Mouse (Mus musculus) CH12.LX (cell line): ENCODE measurements around the gene Frmd4a.

Experiments
- MEF2A ChIP-seq: IDR thresholded peaks from 2 replicates; pipeline ENCODE4 v1.6.1; 2014; ENCODE audit warnings: low read depth, mild to moderate bottlenecking, inconsistent platforms, low read length, improper control_type of control experiment, borderline replicate concordance
- MYC ChIP-seq: IDR thresholded peaks from 2 replicates; pipeline ENCODE4 v1.6.1; 2011; ENCODE audit warnings: low read depth, mild to moderate bottlenecking, improper control_type of control experiment, low read length
- NELFE ChIP-seq: IDR thresholded peaks from 2 replicates; pipeline ENCODE4 v1.6.1; 2011; ENCODE audit warnings: low read depth, low read length, improper control_type of control experiment

- TF ChIP-seq NELFE = no peak
- no peak for TF ChIP-seq MYC
- TF ChIP-seq MEF2A = no peak
These were observed 599.5 kb downstream of the Frmd4a start for GRCm38 (mm10) chr2:4616995-4617394.
